Mouse (Mus musculus): ENCODE measurements around the gene Itch.

The Itch gene

GRCm38 (mm10) chr2:155207419-155207818 lies 74.1 kb downstream of the Itch start:
- peak in 1 of 2 experiments; percentile 21 for DNase-seq

- no peak for DNase-seq
Measured at GRCm38 (mm10) chr2:155223145-155223544, 89.8 kb downstream of the Itch start.

GRCm38 (mm10) chr2:155224721-155225120 lies 91.4 kb downstream of the Itch start:
- DNase-seq = no peak

- DNase-seq = no peak
Measured at GRCm38 (mm10) chr2:155235746-155236361, 102.5 kb downstream of the Itch start.

GRCm38 (mm10) chr2:155236362-155236992 lies 103.2 kb downstream of the Itch start, which contains the start of gene Dynlrb1:
TSS of gene Dynlrb1 (plus strand) at chr2:155236533.
- DNase-seq = peak; percentile 99 to 100

- DNase-seq = no peak
Measured at GRCm38 (mm10) chr2:155237276-155237675, 104.0 kb downstream of the Itch start.

- peak; percentile 49 to 61 for DNase-seq
Measured at GRCm38 (mm10) chr2:155240915-155241314, 107.6 kb downstream of the Itch start.

- DNase-seq = no peak
Measured at GRCm38 (mm10) chr2:155242296-155242855, 109.1 kb downstream of the Itch start.

- DNase-seq = no peak
Measured at GRCm38 (mm10) chr2:155246231-155246630, 112.9 kb downstream of the Itch start.

- no peak for DNase-seq
Measured at GRCm38 (mm10) chr2:155248206-155248605, 114.9 kb downstream of the Itch start.

GRCm38 (mm10) chr2:155248718-155249117 lies 115.4 kb downstream of the Itch start:
- DNase-seq = no peak

GRCm38 (mm10) chr2:155249588-155249987 lies 116.3 kb downstream of the Itch start:
- DNase-seq = no peak

- DNase-seq = no peak
Measured at GRCm38 (mm10) chr2:155265526-155265925, 132.2 kb downstream of the Itch start.

GRCm38 (mm10) chr2:155266896-155267295 lies 133.6 kb downstream of the Itch start:
- peak; percentile 48 to 82 for DNase-seq

- no peak for DNase-seq
Measured at GRCm38 (mm10) chr2:155271957-155272356, 138.6 kb downstream of the Itch start.

GRCm38 (mm10) chr2:155272396-155273170 lies 139.3 kb downstream of the Itch start:
- no peak for DNase-seq

GRCm38 (mm10) chr2:155273603-155274002 lies 140.3 kb downstream of the Itch start:
- no peak for DNase-seq

GRCm38 (mm10) chr2:155276195-155276594 lies 142.9 kb downstream of the Itch start, which contains the start of gene Map1lc3a:
TSS of gene Map1lc3a (plus strand) at chr2:155276297.
- peak; percentile 98 for DNase-seq
